Mouse (Mus musculus) cerebellum, adult 9-10 months (tissue): Measurements from ENCODE around the gene Abhd16a.

ENCODE experiments used
- DNase-seq: peaks from one replicate; pipeline ENCODE4 v3.0.0; 2022

Abhd16a gene

DNA sequence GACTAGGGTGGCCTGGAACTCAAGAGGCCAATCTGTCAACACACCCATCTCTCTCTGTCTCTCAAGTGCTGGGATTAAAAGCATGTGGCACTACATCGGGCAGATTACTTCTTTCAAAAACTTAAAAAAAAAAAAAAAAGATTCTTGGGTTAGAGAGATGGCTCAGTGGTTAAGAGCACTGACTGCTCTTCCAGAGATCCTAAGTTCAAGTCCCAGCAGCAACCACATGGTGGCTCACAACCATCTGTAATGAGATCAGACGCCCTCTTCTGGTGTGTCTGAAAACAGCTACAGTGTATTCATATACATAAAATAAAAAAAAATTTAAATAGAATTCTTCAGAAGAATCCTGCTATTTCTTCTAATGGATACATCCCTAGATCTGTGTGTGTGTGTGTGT, 912 bp upstream of the Abhd16a start:
- no peak for DNase-seq

GRCm38 (mm10) chr17:35090166-35090932, 1.3 kb downstream of the Abhd16a start:
- DNase-seq = peak; percentile 96

DNA sequence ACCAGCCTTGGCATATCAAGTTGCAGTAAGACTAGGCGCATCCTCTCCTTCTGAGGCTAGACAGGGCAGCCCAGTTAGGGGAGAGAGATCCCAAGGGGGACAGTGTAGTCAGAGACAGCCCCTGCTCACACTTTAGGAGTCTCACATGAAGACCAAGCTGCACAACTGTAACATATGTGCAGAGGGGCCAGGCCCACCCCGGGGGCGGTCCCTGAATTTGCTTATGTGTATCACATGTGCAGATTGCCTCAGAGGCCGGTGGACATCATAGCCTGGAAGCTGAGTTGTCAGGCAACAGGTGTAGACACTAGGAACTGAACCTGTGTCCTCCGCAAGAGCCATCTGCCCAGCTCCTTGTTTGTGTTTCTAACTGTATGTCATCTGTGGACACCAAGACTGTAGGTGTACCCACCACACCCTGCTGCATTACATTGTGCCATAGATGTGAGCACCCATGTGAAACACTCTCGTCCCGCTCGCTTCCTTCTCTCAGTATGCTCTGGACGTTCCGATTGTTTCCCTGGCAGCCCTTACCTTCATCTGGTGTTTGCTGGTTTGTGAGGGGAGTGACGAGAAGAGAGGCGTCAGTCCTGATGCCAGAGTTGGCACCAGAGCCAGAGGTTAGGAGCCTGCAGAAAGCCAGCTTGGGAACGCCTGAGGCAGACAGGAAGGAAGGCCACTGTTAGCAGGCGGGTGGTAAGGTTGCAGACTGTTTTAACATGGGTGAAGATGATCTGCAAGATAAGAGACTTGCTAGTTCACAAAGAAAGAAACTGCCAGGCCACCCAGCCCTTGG, 3.5 kb downstream of the Abhd16a start:
- peak; percentile 61 for DNase-seq

GRCm38 (mm10) chr17:35094475-35095365, 5.7 kb downstream of the Abhd16a start:
- DNase-seq = no peak

DNA sequence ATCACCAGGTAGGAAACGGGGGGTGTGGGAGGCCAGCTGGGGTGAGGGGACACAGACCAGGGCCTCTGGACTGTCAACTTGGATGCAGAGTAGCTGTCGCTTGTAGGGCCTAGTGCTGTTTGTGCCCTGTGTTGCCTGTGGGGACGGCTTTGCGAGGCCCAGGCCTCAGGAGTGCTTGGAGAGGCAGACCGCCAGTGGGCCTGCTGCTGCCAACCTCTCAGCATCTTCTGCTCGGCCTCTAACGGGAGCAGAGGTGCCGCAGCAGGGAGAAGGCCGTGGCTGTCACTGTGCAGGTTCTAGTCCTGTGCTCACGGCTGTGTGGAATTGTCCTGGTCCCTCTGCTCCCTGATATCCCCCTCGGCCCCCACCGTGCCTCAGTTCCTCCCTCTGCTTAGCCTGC, 7.5 kb downstream of the Abhd16a start:
- no peak for DNase-seq

- DNase-seq = peak; percentile 78
These were observed 8.1 kb downstream of the Abhd16a start for GRCm38 (mm10) chr17:35097164-35097655.

DNA sequence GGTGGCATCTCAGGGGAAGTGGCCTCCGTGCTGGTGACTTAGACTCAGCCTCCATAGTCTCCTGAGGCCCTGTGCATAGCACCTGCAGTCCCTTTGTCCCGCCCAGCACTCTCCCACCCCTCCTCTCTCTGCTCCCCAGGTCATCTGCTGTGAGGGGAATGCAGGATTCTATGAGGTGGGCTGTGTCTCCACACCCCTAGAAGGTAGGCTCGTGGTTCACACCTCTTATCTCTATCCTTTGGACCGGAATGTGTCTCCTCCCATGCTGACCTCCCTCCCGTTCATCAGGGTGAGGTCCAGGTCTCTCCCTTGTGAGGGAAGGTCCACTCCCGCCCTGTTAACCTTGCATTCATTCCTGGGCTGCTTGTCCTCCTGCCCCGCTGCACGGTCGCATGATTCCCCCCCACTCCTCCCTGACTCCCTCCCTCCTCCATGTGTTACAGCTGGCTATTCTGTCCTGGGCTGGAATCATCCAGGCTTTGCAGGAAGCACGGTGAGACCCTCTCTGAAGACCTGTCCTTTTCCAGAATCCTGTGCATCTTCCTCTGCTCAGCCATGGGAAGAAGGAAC, 11.2 kb downstream of the Abhd16a start:
- DNase-seq = no peak

DNA sequence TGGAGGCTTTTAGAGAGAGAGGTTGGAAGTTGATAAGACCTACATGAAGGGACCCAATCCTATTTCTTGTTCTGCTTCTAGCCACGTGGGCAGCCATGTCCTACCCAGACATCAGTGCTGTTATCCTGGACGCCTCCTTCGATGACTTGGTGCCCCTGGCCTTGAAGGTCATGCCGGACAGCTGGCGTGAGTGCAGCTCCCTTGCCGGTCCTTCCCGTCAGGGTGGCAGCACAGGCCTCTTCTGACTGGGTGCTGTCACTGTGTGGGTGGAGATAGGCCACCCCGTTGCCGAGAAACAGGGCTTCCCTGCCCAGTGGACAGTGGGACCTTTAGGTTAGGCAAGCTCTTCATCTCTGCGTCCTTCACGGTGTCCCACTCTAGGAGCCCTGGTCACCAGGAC, 12.1 kb downstream of the Abhd16a start:
- DNase-seq = no peak

DNA sequence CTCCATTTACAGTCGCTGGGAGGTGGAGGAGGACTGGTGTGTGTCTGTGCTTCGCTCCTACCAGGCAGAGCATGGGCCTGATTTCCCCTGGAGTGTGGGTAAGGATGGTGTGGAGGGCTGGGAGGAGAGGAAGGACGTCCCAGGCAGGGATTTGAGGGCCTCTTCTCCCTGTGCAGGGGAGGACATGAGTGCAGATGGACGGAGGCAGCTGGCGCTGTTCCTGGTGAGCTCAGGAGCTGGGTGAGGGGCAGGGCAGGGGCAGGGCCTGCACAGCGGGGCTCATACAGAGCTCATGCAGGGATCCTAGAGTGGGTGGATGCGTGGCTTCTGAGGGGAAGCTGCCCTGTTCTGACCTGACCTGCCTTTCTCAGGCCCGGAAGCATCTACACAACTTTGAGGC, 13.2 kb downstream of the Abhd16a start:
- DNase-seq = no peak

GRCm38 (mm10) chr17:35103221-35103690, 14.2 kb downstream of the Abhd16a start:
- DNase-seq = no peak

GRCm38 (mm10) chr17:35104079-35104478, 15.0 kb downstream of the Abhd16a start:
- no peak for DNase-seq

DNA sequence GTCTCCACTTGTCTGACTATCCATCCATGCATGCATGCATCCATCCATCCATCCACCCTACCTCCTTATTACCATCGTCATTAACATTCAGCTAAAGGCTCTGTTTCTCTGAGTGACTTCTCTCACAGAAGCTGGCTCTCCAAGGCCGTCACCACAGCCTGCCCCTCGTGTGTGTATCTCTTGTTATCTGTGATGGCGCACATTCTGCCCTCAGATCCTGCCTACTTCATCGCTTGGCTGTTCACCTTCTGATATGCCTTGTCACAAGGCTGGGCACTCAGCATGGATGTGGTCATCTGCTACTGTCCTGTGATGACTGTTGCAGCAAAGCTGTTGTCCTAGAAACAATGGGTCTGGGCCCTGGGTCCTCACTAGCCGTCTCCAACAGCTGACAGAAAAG, 15.7 kb downstream of the Abhd16a start:
- no peak for DNase-seq

DNA sequence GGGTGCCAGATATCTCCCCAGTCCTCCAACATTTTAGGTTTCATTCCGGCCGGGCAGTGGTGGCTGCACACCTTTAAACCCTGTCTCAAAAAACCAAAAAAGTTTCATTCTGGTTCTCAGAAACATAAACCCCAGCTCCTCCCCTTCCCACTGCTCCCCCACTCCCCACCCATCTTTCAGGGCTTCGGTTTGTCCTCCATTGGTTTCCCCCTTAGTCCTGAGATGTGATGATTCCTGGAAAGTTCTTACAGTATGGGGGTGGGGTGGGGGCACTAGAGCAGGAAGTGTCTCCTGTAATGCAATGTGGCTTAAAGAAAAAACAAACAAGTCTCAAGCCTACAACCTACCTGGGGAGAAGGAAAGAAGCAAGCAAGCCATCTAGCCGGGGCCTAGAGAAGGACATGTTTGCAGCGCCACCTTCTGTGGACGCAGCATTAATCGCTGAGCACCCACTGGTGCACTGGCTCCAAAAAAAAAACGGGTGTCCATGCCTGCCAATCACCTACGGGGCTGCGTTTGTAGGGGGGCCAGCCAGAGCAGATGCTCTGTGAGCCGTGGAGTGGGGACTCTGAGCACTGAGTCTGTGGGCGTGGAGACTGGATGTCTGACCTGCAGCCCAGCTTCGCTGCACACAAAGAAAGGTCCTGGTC, 16.8 kb downstream of the Abhd16a start:
- peak; percentile 80 for DNase-seq

DNA sequence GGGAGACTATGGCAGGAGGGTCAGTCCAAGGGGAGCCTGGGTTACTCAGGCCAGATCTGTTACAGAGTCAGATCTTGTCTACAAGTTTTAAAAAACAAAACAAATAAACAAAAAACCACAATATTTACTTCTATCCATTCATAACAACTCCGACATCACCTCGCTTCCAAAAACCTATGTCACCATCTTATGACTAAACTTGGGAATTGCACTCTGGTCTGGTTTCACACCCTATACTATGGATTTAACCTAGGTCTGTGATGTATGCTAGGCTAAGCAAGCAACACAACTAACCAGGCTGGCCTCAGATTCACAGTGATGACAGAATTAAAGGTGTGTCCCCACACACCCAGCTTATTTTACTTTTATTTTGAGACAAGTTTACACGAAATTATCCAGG, 17.5 kb downstream of the Abhd16a start:
- no peak for DNase-seq

GRCm38 (mm10) chr17:35108097-35108496, 19.0 kb downstream of the Abhd16a start, which contains the start of gene Ly6g5c:
TSS of gene Ly6g5c (plus strand) at chr17:35108279.
- peak; percentile 76 for DNase-seq

- DNase-seq = no peak
These were observed 22.7 kb downstream of the Abhd16a start for GRCm38 (mm10) chr17:35111774-35112173.

DNA sequence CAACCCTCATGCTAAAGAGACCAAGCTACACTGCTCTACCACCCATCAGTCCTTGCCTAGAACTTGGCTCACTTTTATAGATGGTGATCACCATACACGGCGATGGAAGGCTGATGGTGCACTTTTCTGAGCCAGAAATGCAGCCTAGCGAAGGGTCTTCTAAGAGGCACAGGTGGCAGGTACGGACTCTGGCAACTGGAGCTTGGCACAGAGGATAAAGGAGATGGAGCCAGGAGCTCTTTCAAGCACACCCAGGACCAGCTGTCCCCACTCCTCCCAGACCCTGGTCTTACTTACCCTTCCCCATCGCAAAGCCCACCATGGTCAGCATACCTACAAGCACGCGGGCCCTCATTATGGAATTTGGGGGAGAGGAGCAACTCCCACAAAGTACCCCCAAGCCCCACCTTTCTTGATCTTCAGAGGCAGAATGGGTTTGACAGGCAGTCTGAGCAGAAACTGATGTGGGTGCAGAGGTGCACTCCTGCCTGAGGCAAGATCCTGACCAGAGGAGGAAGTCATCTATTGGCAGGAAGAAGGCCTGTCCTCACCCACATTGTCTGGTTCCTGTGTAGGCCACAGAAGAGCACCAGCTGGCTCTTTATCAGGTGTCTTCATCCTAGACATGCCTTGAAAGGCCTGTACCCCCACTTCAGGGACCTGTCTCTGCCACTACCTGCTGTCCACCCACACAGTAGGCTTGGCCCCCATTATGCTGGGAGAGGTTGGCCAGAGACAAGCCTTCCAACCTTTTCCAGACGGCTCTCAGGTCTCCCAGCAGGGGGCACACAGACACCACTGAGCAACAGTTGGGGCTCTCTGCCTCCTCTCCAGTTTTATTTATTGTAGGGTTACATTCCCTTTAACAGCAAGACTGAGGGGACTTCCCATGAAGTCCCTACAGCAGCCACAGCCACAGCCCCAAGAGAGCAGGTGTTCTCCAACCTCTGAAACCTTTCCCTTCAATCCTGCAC, 26.3 kb downstream of the Abhd16a start, which contains the start of gene Ly6g5b:
TSS of gene Ly6g5b (minus strand) at position 383 of the 974 bp plus-strand sequence.
- no peak for DNase-seq

DNA sequence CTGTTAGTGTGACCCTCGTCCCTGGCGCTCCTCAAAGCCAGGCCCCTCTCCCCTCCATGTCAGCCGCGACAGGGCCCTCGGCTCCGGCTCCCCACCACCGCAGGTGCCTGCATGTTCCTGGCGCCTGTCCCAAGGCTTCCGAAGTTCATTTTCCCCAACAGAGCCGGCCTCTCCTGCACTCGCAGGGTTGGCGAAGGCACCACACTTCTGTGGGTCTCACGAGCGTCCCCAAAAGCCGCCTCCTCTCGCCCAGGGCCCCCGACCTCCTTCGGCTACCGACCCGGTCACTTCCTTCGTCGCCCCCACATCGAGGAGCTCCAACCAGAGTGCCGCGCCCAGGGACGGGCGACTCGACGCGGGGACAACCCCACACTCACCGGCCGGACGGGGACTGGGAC, 31.7 kb downstream of the Abhd16a start:
- peak; percentile 74 for DNase-seq

DNA sequence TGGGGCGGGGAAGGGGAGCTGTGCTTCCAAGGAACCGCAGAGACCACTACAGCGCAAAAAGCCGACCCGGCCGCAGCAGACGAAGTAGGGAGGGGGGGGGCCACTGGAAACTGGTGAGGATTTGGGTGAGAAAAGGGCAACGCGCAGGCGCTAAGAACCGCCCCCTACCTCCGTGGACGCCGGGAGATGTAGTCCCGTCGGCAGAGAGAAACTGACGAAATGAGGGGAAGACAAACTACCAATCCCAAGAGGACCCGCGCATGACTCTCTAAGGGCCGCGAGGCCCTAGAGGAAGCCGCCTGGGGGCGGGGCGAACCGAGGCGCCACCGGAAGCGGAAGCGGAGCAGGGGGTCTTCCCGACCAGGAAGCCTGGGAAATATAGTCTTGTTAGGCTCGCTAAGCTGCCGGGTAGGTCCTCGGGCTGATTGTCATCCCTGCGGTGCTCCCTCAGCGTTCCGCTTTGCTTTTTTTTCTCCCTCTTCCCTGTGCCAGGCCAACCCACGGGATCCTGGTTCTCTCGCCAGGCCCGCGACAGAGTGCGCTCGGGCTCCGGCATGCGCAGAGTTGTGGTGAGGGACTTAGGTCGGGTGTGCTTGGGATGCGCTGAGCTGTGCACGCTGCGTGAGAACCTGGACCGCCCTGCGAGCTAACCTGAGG, 32.2 kb downstream of the Abhd16a start, which contains the start of gene Gpank1:
TSS of gene Gpank1 (plus strand) at position 313 of the 657 bp plus-strand sequence.
- DNase-seq = peak; percentile 99

DNA sequence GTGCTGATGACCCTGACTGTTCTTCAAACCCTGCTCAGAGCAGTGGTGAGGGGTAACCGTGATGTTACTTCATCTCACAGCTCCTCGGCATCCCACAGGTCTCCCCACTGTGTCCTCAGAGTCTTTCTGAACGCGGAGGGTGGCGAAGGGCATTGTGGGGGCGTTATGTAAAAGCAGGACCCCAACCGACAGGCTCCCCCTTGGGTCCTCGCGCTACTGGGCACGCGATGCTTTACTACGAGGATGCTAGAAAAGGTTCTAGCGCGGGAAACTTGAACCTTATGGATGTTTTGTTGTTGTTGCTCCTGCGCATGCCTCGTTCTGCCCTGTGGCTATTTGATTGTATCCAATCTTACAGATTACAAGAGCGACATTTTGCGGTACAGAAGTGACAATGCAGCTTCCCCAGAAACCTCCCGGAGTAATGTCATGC, 32.8 kb downstream of the Abhd16a start, which contains the start of gene Csnk2b:
TSS of gene Csnk2b (minus strand) at position 183 of the 433 bp plus-strand sequence.
- DNase-seq = peak; percentile 90
